Mouse (Mus musculus): ENCODE results near the gene Tagap.
"Not testable (repeated sequence)": the region's sequence is repeated elsewhere in the genome, so short reads cannot be mapped to it uniquely, and the experiment has no call there.

DNA sequence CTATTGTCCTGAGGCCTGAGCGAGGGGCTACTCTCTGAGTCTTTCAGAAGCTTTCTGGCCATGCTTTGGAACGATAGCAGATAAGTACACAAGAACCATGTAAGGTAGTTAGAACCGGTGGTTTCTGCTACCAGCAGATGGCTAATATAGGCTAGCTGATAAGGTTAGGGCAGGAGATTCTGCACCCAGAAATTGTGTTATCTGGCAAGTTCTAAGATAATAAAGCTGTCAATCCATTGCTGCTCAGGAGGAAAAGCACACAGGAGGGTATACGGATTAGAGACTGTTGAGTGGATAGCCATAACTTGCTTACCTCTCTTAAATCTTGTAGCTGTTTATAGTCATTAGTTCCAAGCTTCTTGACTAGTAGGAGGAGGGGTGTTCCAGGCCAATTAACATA lies 37.5 kb downstream of the Tagap start:
- TF ChIP-seq POLR2A (IDR thresholded peaks at IDR 0.05; ENCODE audit: low read depth, low read length); EP300 (IDR thresholded peaks at IDR 0.05; ENCODE audit: low read length): not testable (repeated sequence)
